Mouse (Mus musculus) C2C12 (cell line): ENCODE results near the gene Tmem256. TPM values are rescaled to one million over a fixed set of nuclear protein-coding genes. Genes with fewer than 3 reads are reported as not detected.

Experiments used
- H3K27me3 ChIP-seq: one replicate; pipeline ENCODE4 v1.6.1; 2011; ENCODE audit not compliant: control insufficient read depth, insufficient read depth, insufficient read length
- H3K36me3 ChIP-seq: one replicate; pipeline ENCODE4 v1.6.1; 2011; ENCODE audit not compliant: control insufficient read depth, insufficient read depth
- H3K4me3 ChIP-seq: one replicate; pipeline ENCODE4 v1.5.1; 2011; ENCODE audit warnings: mild to moderate bottlenecking, control low read depth; ENCODE audit not compliant: poor library complexity, insufficient read depth, severe bottlenecking
- H3K79me2 ChIP-seq: one replicate; pipeline ENCODE4 v1.6.1; 2011; ENCODE audit not compliant: control insufficient read depth, insufficient read depth
- H3K79me3 ChIP-seq: one replicate; pipeline ENCODE4 v1.6.1; 2011; ENCODE audit warnings: low read depth, control low read depth
- H3ac ChIP-seq: one replicate; pipeline ENCODE3; 2011; ENCODE audit warnings: low read depth; ENCODE audit not compliant: control insufficient read depth, insufficient read length
- CEBPB ChIP-seq: IDR thresholded peaks from one replicate; pipeline ENCODE4 v1.6.1; 2011; ENCODE audit warnings: low read depth, mild to moderate bottlenecking, control low read depth, moderate library complexity
- CTCF ChIP-seq: IDR thresholded peaks from one replicate; pipeline ENCODE4 v1.5.1; 2011; ENCODE audit not compliant: control insufficient read depth, insufficient read depth, insufficient read length
- FOSL1 ChIP-seq: IDR thresholded peaks from one replicate; pipeline ENCODE4 v1.8.0; 2011; ENCODE audit warnings: mild to moderate bottlenecking, low read length; ENCODE audit not compliant: poor library complexity, insufficient read depth, severe bottlenecking
- MAX ChIP-seq: IDR thresholded peaks from one replicate; pipeline ENCODE4 v1.6.1; 2011; ENCODE audit warnings: mild to moderate bottlenecking, control low read depth
- MYOD1 ChIP-seq: IDR thresholded peaks from one replicate; pipeline ENCODE4 v1.6.1; 2011; ENCODE audit warnings: low read depth; ENCODE audit not compliant: control insufficient read depth, insufficient read length
- MYOG ChIP-seq: IDR thresholded peaks from one replicate; pipeline ENCODE4 v1.6.1; 2011; ENCODE audit not compliant: control insufficient read depth, insufficient read length; ENCODE audit errors: extremely low read depth
- USF1 ChIP-seq: IDR thresholded peaks from one replicate; pipeline ENCODE4 v1.6.1; 2011; ENCODE audit warnings: low read depth, mild to moderate bottlenecking, control low read depth, moderate library complexity
- polyA plus RNA-seq: library from polyadenylated mRNA; unstranded; fragments of >200 nt; fragmentation: generic; extraction: Trizol; gene quantifications from one replicate; pipeline ENCODE4 v1.2.1, GENCODE M21; 2012; ENCODE audit warnings: missing spikeins

Tmem256 gene
- polyA plus RNA-seq, 1 experiment: 260 TPM

- Histone ChIP-seq H3ac (peak overlapping the region; percentile 10), H3K4me3 (peak overlapping the region; percentile 76), H3K36me3 (peaks cover 12% of the 10 kb centered on the region), H3K27me3 (no peaks in the 10 kb centered on the region), H3K79me3 (no peaks in the 10 kb centered on the region), H3K79me2 (peaks cover 18% of the 10 kb centered on the region)
- TF ChIP-seq USF1: no peak
- TF ChIP-seq MYOD1: no peak
- TF ChIP-seq MYOG: no peak
- no peak for TF ChIP-seq MAX
- no peak for TF ChIP-seq CEBPB
- TF ChIP-seq CTCF: no peak
- no peak for TF ChIP-seq FOSL1
Observed at GRCm38 (mm10) chr11:69836703-69837576, 1.4 kb upstream of the Tmem256 start.

GRCm38 (mm10) chr11:69837604-69837951 is 736 bp upstream of the Tmem256 start, which contains the start of gene Nlgn2:
TSS of gene Nlgn2 (minus strand) at chr11:69837784.
- peaks cover 18% of the 10 kb centered on the region for H3K79me2 ChIP-seq
- H3K79me3 ChIP-seq: no peaks in the 10 kb centered on the region
- H3K27me3 ChIP-seq: no peaks in the 10 kb centered on the region
- TF ChIP-seq USF1 (no peak), CTCF (no peak), MAX (no peak), FOSL1 (no peak), CEBPB (no peak), MYOG (no peak), MYOD1 (no peak)
- H3K4me3 ChIP-seq: peak within 1 kb of the TSS; percentile 76
- H3ac ChIP-seq: peak within 1 kb of the TSS; percentile 86
- peaks cover 12% of the 10 kb centered on the region for H3K36me3 ChIP-seq

GRCm38 (mm10) chr11:69838714-69839104 is 395 bp downstream of the Tmem256 start:
- Histone ChIP-seq H3K27me3 (no peaks in the 10 kb centered on the region), H3K79me2 (peaks cover 18% of the 10 kb centered on the region), H3K36me3 (peaks cover 1% of the 10 kb centered on the region), H3ac (peak overlapping the region; percentile 86), H3K4me3 (peak overlapping the region; percentile 76), H3K79me3 (no peaks in the 10 kb centered on the region)
- TF ChIP-seq MAX (no peak), CEBPB (no peak), USF1 (no peak), MYOD1 (no peak), FOSL1 (no peak), MYOG (no peak)

DNA sequence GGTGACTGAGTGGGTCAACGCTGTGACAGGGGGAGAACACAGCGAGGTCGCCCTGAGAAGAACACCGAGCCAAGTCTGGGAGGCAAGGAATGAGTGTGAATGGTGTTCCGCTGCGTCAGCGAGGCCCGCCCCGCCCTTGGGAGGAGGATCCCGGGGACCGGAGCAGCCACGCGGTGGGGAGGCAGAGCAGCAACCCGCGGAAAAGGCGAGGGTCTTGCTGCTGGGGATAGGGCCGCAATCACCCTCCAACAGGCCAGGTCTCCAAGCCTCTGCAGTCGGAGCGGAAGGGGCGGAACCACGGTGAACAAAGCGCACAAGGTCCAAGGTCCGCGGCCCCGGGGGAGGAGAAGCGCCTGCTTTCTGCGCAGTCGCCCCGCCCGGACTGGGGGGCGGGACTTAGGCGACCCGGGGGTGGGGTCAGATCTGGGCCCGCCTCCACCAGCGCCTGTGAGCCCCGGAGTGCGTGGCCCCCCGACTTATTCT is 7.9 kb downstream of the Tmem256 start, which contains the start of gene Plscr3:
TSS of gene Plscr3 (plus strand) at position 179 of the 483 bp plus-strand sequence.
- Histone ChIP-seq H3ac (peak within 1 kb of the TSS; percentile 89), H3K27me3 (no peaks in the 10 kb centered on the region), H3K79me2 (peaks cover 22% of the 10 kb centered on the region), H3K4me3 (peak within 1 kb of the TSS; percentile 89), H3K79me3 (peaks cover 2% of the 10 kb centered on the region), H3K36me3 (peaks cover 38% of the 10 kb centered on the region)
- TF ChIP-seq MAX (peak; percentile 90), USF1 (no peak)

- H3K79me2 ChIP-seq: peaks cover 22% of the 10 kb centered on the region
- H3K4me3 ChIP-seq: peak overlapping the region; percentile 89
- H3K27me3 ChIP-seq: no peaks in the 10 kb centered on the region
- no peak for TF ChIP-seq MYOD1
- TF ChIP-seq CEBPB: no peak
- no peak for TF ChIP-seq FOSL1
- TF ChIP-seq MAX: no peak
- TF ChIP-seq CTCF: no peak
- no peak for TF ChIP-seq MYOG
- no peak for TF ChIP-seq USF1
- H3K79me3 ChIP-seq: peaks cover 2% of the 10 kb centered on the region
- peaks cover 45% of the 10 kb centered on the region for H3K36me3 ChIP-seq
- peak overlapping the region; percentile 89 for H3ac ChIP-seq
Observed at GRCm38 (mm10) chr11:69846738-69847688, 8.7 kb downstream of the Tmem256 start.
